Mouse (Mus musculus) myocyte (in vitro differentiated cells): ENCODE results near the gene Kcnk10.

ENCODE experiments used
- CEBPB ChIP-seq: IDR thresholded peaks from 2 replicates; pipeline ENCODE4 v1.6.1; 2011; ENCODE audit warnings: mild to moderate bottlenecking, moderate library complexity; ENCODE audit not compliant: poor library complexity, insufficient read depth, severe bottlenecking
- E2F4 ChIP-seq: IDR thresholded peaks from one replicate; pipeline ENCODE4 v1.6.1; 2011; ENCODE audit warnings: mild to moderate bottlenecking, control low read depth, moderate library complexity; ENCODE audit not compliant: insufficient read depth
- MAX ChIP-seq: IDR thresholded peaks from one replicate; pipeline ENCODE4 v1.6.1; 2011; ENCODE audit warnings: low read depth, mild to moderate bottlenecking, control low read depth
- POLR2A ChIP-seq: IDR thresholded peaks from one replicate; pipeline ENCODE4 v1.6.1; 2011; ENCODE audit warnings: low read depth, mild to moderate bottlenecking, control low read depth, moderate library complexity; ENCODE audit not compliant: insufficient read length
- POLR2AphosphoS2 ChIP-seq: IDR thresholded peaks from one replicate; pipeline ENCODE4 v1.6.1; 2011; ENCODE audit warnings: low read depth, control low read depth; ENCODE audit not compliant: insufficient read length
- SRF ChIP-seq: IDR thresholded peaks from one replicate; pipeline ENCODE4 v1.6.1; 2011; ENCODE audit warnings: low read depth; ENCODE audit not compliant: control insufficient read depth, insufficient read length
- TCF12 ChIP-seq: IDR thresholded peaks from one replicate; pipeline ENCODE4 v1.6.1; 2011; ENCODE audit warnings: mild to moderate bottlenecking, control low read depth; ENCODE audit not compliant: poor library complexity, insufficient read depth, severe bottlenecking
- USF1 ChIP-seq: IDR thresholded peaks from one replicate; pipeline ENCODE4 v1.6.1; 2011; ENCODE audit warnings: low read depth, mild to moderate bottlenecking, control low read depth, moderate library complexity

GRCm38 (mm10) chr12:98458944-98459343 is 119.2 kb downstream of the Kcnk10 start:
- no peak for TF ChIP-seq E2F4
- TF ChIP-seq POLR2A: no peak
- TF ChIP-seq TCF12: no peak
- TF ChIP-seq CEBPB: no peak
- TF ChIP-seq SRF: no peak
- no peak for TF ChIP-seq USF1
- no peak for TF ChIP-seq MAX
- TF ChIP-seq POLR2AphosphoS2: no peak
